Mouse (Mus musculus) myocyte (in vitro differentiated cells): ENCODE measurements around the gene Slc27a2. TPM values are rescaled to one million over a fixed set of nuclear protein-coding genes. Genes with fewer than 3 reads are reported as not detected.

Experiments used
- H3K27me3 ChIP-seq: one replicate; pipeline ENCODE4 v1.6.1; 2011; ENCODE audit not compliant: control insufficient read depth, insufficient read depth, insufficient read length
- H3K36me3 ChIP-seq: one replicate; pipeline ENCODE4 v1.6.1; 2011; ENCODE audit not compliant: control insufficient read depth, insufficient read depth
- H3K4me2 ChIP-seq: one replicate; pipeline ENCODE4 v1.6.1; 2011; ENCODE audit warnings: low read depth, control low read depth
- H3K4me3 ChIP-seq: one replicate; pipeline ENCODE4 v1.5.1; 2011; ENCODE audit warnings: mild to moderate bottlenecking, control low read depth, moderate library complexity
- H3K79me2 ChIP-seq: one replicate; pipeline ENCODE4 v1.6.1; 2011; ENCODE audit not compliant: control insufficient read depth, insufficient read depth
- H3ac ChIP-seq: one replicate; pipeline ENCODE4 v1.6.1; 2011; ENCODE audit not compliant: control insufficient read depth, insufficient read length
- CEBPB ChIP-seq: IDR thresholded peaks from 2 replicates; pipeline ENCODE4 v1.6.1; 2011; ENCODE audit warnings: mild to moderate bottlenecking, moderate library complexity; ENCODE audit not compliant: poor library complexity, insufficient read depth, severe bottlenecking
- E2F4 ChIP-seq: IDR thresholded peaks from one replicate; pipeline ENCODE4 v1.6.1; 2011; ENCODE audit warnings: mild to moderate bottlenecking, control low read depth, moderate library complexity; ENCODE audit not compliant: insufficient read depth
- MAX ChIP-seq: IDR thresholded peaks from one replicate; pipeline ENCODE4 v1.6.1; 2011; ENCODE audit warnings: low read depth, mild to moderate bottlenecking, control low read depth
- MYOD1 ChIP-seq, 3 experiments: IDR thresholded peaks; one replicate each; pipeline ENCODE4 v1.6.1; 2011; ENCODE audit warnings: control low read depth in 2 of 3, low read depth in 2 of 3, mild to moderate bottlenecking in 2 of 3, moderate library complexity in 1 of 3; ENCODE audit not compliant: insufficient read length in 2 of 3, control insufficient read depth in 1 of 3
- MYOG ChIP-seq, 3 experiments: IDR thresholded peaks; one replicate each; pipeline ENCODE4 v1.6.1; 2011; ENCODE audit warnings: control low read depth in 2 of 3, low read depth in 2 of 3, mild to moderate bottlenecking in 2 of 3; ENCODE audit not compliant: insufficient read length in 2 of 3, control insufficient read depth in 1 of 3, insufficient read depth in 1 of 3
- POLR2A ChIP-seq: IDR thresholded peaks from one replicate; pipeline ENCODE4 v1.6.1; 2011; ENCODE audit warnings: low read depth, mild to moderate bottlenecking, control low read depth, moderate library complexity; ENCODE audit not compliant: insufficient read length
- POLR2AphosphoS2 ChIP-seq: IDR thresholded peaks from one replicate; pipeline ENCODE4 v1.6.1; 2011; ENCODE audit warnings: low read depth, control low read depth; ENCODE audit not compliant: insufficient read length
- REST ChIP-seq: IDR thresholded peaks from one replicate; pipeline ENCODE4 v1.6.1; 2011; ENCODE audit warnings: mild to moderate bottlenecking, control low read depth, moderate library complexity; ENCODE audit not compliant: insufficient read depth, insufficient read length
- SRF ChIP-seq: IDR thresholded peaks from one replicate; pipeline ENCODE4 v1.6.1; 2011; ENCODE audit warnings: low read depth; ENCODE audit not compliant: control insufficient read depth, insufficient read length
- TCF12 ChIP-seq: IDR thresholded peaks from one replicate; pipeline ENCODE4 v1.6.1; 2011; ENCODE audit warnings: mild to moderate bottlenecking, control low read depth; ENCODE audit not compliant: poor library complexity, insufficient read depth, severe bottlenecking
- TCF3 ChIP-seq: IDR thresholded peaks from one replicate; pipeline ENCODE4 v1.6.1; 2011; ENCODE audit warnings: low read depth, control low read depth; ENCODE audit not compliant: insufficient read length
- USF1 ChIP-seq: IDR thresholded peaks from one replicate; pipeline ENCODE4 v1.6.1; 2011; ENCODE audit warnings: low read depth, mild to moderate bottlenecking, control low read depth, moderate library complexity
- polyA plus RNA-seq: library from polyadenylated mRNA; unstranded; fragments of >200 nt; fragmentation: generic; extraction: Trizol; gene quantifications from one replicate; pipeline ENCODE4 v1.2.1, GENCODE M21; 2012; ENCODE audit warnings: missing spikeins

Gene Slc27a2
- polyA plus RNA-seq, 1 experiment: not detected

- no peaks in the 10 kb centered on the region for H3K36me3 ChIP-seq
- H3K79me2 ChIP-seq: no peaks in the 10 kb centered on the region
Measured at GRCm38 (mm10) chr2:126615355-126615754, 63.1 kb downstream of the Slc27a2 start.

GRCm38 (mm10) chr2:126618470-126619179, 66.4 kb downstream of the Slc27a2 start:
- Histone ChIP-seq H3ac (no peak overlapping the region), H3K79me2 (no peaks in the 10 kb centered on the region), H3K27me3 (no peaks in the 10 kb centered on the region), H3K4me3 (no peak overlapping the region), H3K36me3 (no peaks in the 10 kb centered on the region), H3K4me2 (no peak overlapping the region)
- TF ChIP-seq REST (no peak), MAX (no peak), TCF12 (no peak)

More at GRCm38 (mm10) chr2:126615355-126615754, 63.1 kb downstream of the Slc27a2 start:
- Histone ChIP-seq H3K4me2 (peak overlapping the region; percentile 15), H3K4me3 (no peak overlapping the region), H3K27me3 (no peaks in the 10 kb centered on the region), H3ac (no peak overlapping the region)
- TF ChIP-seq POLR2AphosphoS2 (no peak), MYOD1 (IDR thresholded peaks at IDR 0.05; ENCODE audit: control insufficient read depth in 1 of 3, insufficient read length in 2 of 3, low read depth in 2 of 3) (no peak), REST (no peak), MYOG (IDR thresholded peaks at IDR 0.05; ENCODE audit: control insufficient read depth in 1 of 3, insufficient read depth in 1 of 3, insufficient read length in 2 of 3, low read depth in 2 of 3) (no peak), SRF (no peak), USF1 (no peak), TCF3 (no peak), TCF12 (no peak), E2F4 (no peak)

GRCm38 (mm10) chr2:126619249-126619704, 67.1 kb downstream of the Slc27a2 start, which contains the start of gene Hdc:
Gene Hdc, minus strand, starts transcription at chr2:126619299.
- Histone ChIP-seq H3K27me3 (no peaks in the 10 kb centered on the region), H3K4me2 (no peak within 1 kb of the TSS), H3K4me3 (no peak within 1 kb of the TSS), H3K79me2 (no peaks in the 10 kb centered on the region), H3K36me3 (no peaks in the 10 kb centered on the region), H3ac (no peak within 1 kb of the TSS)
- TF ChIP-seq SRF (no peak), TCF3 (no peak), E2F4 (no peak), MYOD1 (IDR thresholded peaks at IDR 0.05; ENCODE audit: control insufficient read depth in 1 of 3, insufficient read length in 2 of 3, low read depth in 2 of 3) (no peak), POLR2AphosphoS2 (no peak), MYOG (IDR thresholded peaks at IDR 0.05; ENCODE audit: control insufficient read depth in 1 of 3, insufficient read depth in 1 of 3, insufficient read length in 2 of 3, low read depth in 2 of 3) (no peak), CEBPB (no peak), POLR2A (no peak), MAX (no peak), USF1 (no peak), REST (no peak), TCF12 (no peak)

GRCm38 (mm10) chr2:126622455-126622854, 70.2 kb downstream of the Slc27a2 start:
- no peak overlapping the region for H3K4me2 ChIP-seq
- H3ac ChIP-seq: no peak overlapping the region
- H3K4me3 ChIP-seq: no peak overlapping the region
- H3K27me3 ChIP-seq: no peaks in the 10 kb centered on the region
- no peaks in the 10 kb centered on the region for H3K79me2 ChIP-seq
- TF ChIP-seq E2F4 (no peak), USF1 (no peak), SRF (no peak)
- H3K36me3 ChIP-seq: no peaks in the 10 kb centered on the region

GRCm38 (mm10) chr2:126623138-126623537, 70.9 kb downstream of the Slc27a2 start:
- no peak overlapping the region for H3ac ChIP-seq
- no peak for TF ChIP-seq USF1
- TF ChIP-seq POLR2AphosphoS2: no peak
- TF ChIP-seq E2F4: no peak
- TF ChIP-seq MYOD1 (IDR thresholded peaks at IDR 0.05; ENCODE audit: control insufficient read depth in 1 of 3, insufficient read length in 2 of 3, low read depth in 2 of 3): no peak
- TF ChIP-seq REST: no peak
- TF ChIP-seq MYOG (IDR thresholded peaks at IDR 0.05; ENCODE audit: control insufficient read depth in 1 of 3, insufficient read depth in 1 of 3, insufficient read length in 2 of 3, low read depth in 2 of 3): no peak
- no peak for TF ChIP-seq MAX
- TF ChIP-seq TCF12: no peak
- TF ChIP-seq TCF3: no peak
- no peak for TF ChIP-seq SRF
- H3K27me3 ChIP-seq: no peaks in the 10 kb centered on the region
- H3K4me2 ChIP-seq: no peak overlapping the region
- H3K79me2 ChIP-seq: no peaks in the 10 kb centered on the region
- no peak overlapping the region for H3K4me3 ChIP-seq
- H3K36me3 ChIP-seq: no peaks in the 10 kb centered on the region
